Mouse (Mus musculus) heart, embryonic 11.5 days (tissue): ENCODE results near the gene Eif3c. TPM values are rescaled to one million over a fixed set of nuclear protein-coding genes. Genes with fewer than 3 reads are reported as not detected.

ENCODE experiments used
- ATAC-seq: fragments of 200-750 bp; cut with Nextera tagmentation; replicated peaks from 2 replicates; pipeline ENCODE4 v1.8.0; 2017; ENCODE audit warnings: moderate library complexity; ENCODE audit not compliant: insufficient number of reproducible peaks, low FRiP score, low TSS enrichment
- H3K27ac ChIP-seq: fragments of 300-500 bp; sonication (generic); 2 replicates; pipeline ENCODE4 v1.5.1; 2014; ENCODE audit warnings: mild to moderate bottlenecking, low read depth, low read length
- H3K27me3 ChIP-seq: fragments of 300-500 bp; sonication (generic); 2 replicates; pipeline ENCODE4 v1.6.1; 2014; ENCODE audit warnings: mild to moderate bottlenecking, low read length, mixed read lengths; ENCODE audit not compliant: control insufficient read depth, insufficient read depth
- H3K36me3 ChIP-seq: fragments of 300-500 bp; sonication (generic); 2 replicates; pipeline ENCODE4 v1.6.1; 2014; ENCODE audit warnings: mild to moderate bottlenecking, low read length, moderate library complexity, mixed read lengths; ENCODE audit not compliant: control insufficient read depth, insufficient read depth
- H3K4me1 ChIP-seq: fragments of 300-500 bp; sonication (generic); 2 replicates; pipeline ENCODE4 v1.6.1; 2014; ENCODE audit warnings: low read length; ENCODE audit not compliant: control insufficient read depth, insufficient read depth
- H3K4me2 ChIP-seq: fragments of 300-500 bp; sonication (generic); 2 replicates; pipeline ENCODE4 v1.6.1; 2014; ENCODE audit warnings: mild to moderate bottlenecking, moderate library complexity
- H3K4me3 ChIP-seq: fragments of 300-500 bp; sonication (generic); 2 replicates; pipeline ENCODE4 v1.5.1; 2014; ENCODE audit warnings: low read depth, low read length
- H3K9ac ChIP-seq: fragments of 300-500 bp; sonication (generic); 2 replicates; pipeline ENCODE4 v1.6.1; 2014; ENCODE audit warnings: mild to moderate bottlenecking, low read depth, low read length, moderate library complexity
- H3K9me3 ChIP-seq: fragments of 300-500 bp; sonication (generic); replicated peaks from 2 replicates; pipeline ENCODE4 v1.6.1; 2016; ENCODE audit warnings: low read length; ENCODE audit not compliant: control insufficient read depth
- WGBS: fragments of 180-500 bp; shearing (Covaris S2); extraction: QIAGEN DNeasy Blood & Tissue Kit; methylation state at CpG from one replicate; pipeline ENCODE4 v1.1.7; 2014; ENCODE audit not compliant: insufficient replicate concordance; 5-methylcytosine and 5-hydroxymethylcytosine counted together
- polyA plus RNA-seq: library from polyadenylated mRNA; unstranded; fragments of >200 nt; fragmentation: Nextera tagmentation; extraction: Ambion mirVana; gene quantifications from 2 replicates; pipeline ENCODE4 v1.2.1, GENCODE M21; 2014

Eif3c gene
- 129 and 133 TPM in 2 replicates for polyA plus RNA-seq

GRCm38 (mm10) chr7:126566094-126566765 lies at the start of gene Eif3c:
Eif3c (minus strand) TSS chr7:126566411.
- Histone ChIP-seq H3K9ac (peak within 1 kb of the TSS; percentile 85), H3K36me3 (peaks cover 22% of the 10 kb centered on the region), H3K9me3 (no peaks in the 10 kb centered on the region), H3K4me2 (peak within 1 kb of the TSS; percentile 76), H3K4me1 (0 out of 2 replicates have a peak, but pooled peaks cover 2% of the 10 kb centered on the region), H3K27me3 (no peaks in the 10 kb centered on the region), H3K27ac (peak within 1 kb of the TSS; percentile 74), H3K4me3 (peak within 1 kb of the TSS; percentile 97)
- under 1% methylated on average over 44 of the region's 46 CpGs for WGBS
- ATAC-seq = peak; percentile 90

- Histone ChIP-seq H3K4me2 (no peak overlapping the region), H3K9ac (no peak overlapping the region), H3K36me3 (no peaks in the 10 kb centered on the region), H3K4me3 (no peak overlapping the region), H3K27ac (no peak overlapping the region), H3K9me3 (no peaks in the 10 kb centered on the region), H3K27me3 (no peaks in the 10 kb centered on the region), H3K4me1 (no peaks in the 10 kb centered on the region)
- ATAC-seq = no peak
- WGBS = 66% methylated on average over 3 of the region's 3 CpGs
Measured at GRCm38 (mm10) chr7:126612736-126613135, 46.5 kb upstream of the Eif3c start.

GRCm38 (mm10) chr7:126607796-126608195 lies 41.6 kb upstream of the Eif3c start:
- ATAC-seq = no peak
- 81% methylated on average over 5 of the region's 5 CpGs for WGBS

GRCm38 (mm10) chr7:126607064-126607463 lies 40.9 kb upstream of the Eif3c start:
- no peaks in the 10 kb centered on the region for H3K9me3 ChIP-seq
- WGBS = 76% methylated on average over 3 of the region's 3 CpGs
- ATAC-seq = no peak

More at GRCm38 (mm10) chr7:126607796-126608195, 41.6 kb upstream of the Eif3c start:
- Histone ChIP-seq H3K27me3 (no peaks in the 10 kb centered on the region), H3K9ac (no peak overlapping the region), H3K9me3 (no peaks in the 10 kb centered on the region), H3K4me3 (no peak overlapping the region), H3K4me1 (no peaks in the 10 kb centered on the region), H3K27ac (no peak overlapping the region), H3K36me3 (no peaks in the 10 kb centered on the region), H3K4me2 (no peak overlapping the region)

DNA sequence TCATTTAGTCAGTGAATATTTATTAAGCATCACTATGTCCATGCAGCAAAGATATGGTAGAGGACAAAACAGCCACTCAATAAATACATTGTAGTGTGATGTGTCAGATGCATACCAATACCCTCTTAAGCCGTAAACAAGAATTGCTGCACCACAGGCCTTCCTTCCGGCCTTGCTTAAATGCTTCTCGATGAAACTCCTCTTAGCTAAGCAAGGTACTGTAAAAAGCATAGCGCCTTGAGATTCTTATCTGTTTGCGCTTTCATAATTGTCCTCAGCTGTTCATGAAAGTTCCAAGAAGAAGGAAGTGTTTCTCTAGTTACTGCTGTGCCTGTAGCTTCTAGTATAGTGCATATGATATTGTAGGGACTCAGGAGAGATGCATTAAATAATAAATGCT lies 40.4 kb upstream of the Eif3c start:
- no peak overlapping the region for H3K4me3 ChIP-seq
- no peaks in the 10 kb centered on the region for H3K36me3 ChIP-seq
- H3K9me3 ChIP-seq = no peaks in the 10 kb centered on the region
- H3K9ac ChIP-seq = no peak overlapping the region
- H3K27me3 ChIP-seq = no peaks in the 10 kb centered on the region
- ATAC-seq = no peak
- H3K27ac ChIP-seq = no peak overlapping the region
- no peak overlapping the region for H3K4me2 ChIP-seq
- WGBS = 88% methylated on average over 5 of the region's 5 CpGs
- H3K4me1 ChIP-seq = no peaks in the 10 kb centered on the region

More at GRCm38 (mm10) chr7:126607064-126607463, 40.9 kb upstream of the Eif3c start:
- no peak overlapping the region for H3K27ac ChIP-seq
- H3K4me2 ChIP-seq = no peak overlapping the region
- H3K4me3 ChIP-seq = no peak overlapping the region
- no peaks in the 10 kb centered on the region for H3K36me3 ChIP-seq
- H3K27me3 ChIP-seq = no peaks in the 10 kb centered on the region
- H3K9ac ChIP-seq = no peak overlapping the region
- no peaks in the 10 kb centered on the region for H3K4me1 ChIP-seq

DNA sequence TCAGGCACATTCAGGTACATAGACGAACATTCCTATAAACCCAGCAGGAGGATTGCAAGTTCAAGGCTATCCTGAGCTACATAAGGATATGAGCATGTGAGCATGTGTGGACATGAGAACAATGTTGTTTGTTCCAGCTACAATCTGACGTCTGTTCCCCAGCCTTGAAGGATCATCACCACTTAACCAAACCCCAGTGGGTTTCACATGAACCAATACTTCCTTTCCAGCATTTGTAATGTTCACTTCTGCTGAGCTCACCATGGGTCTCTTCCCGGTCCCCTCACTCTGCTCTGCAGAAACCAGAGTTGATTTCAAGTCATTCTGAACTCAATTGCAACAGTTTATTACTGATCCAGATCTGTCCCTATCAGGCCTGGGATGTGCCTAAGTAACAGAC lies 36.4 kb upstream of the Eif3c start:
- H3K4me3 ChIP-seq = no peak overlapping the region
- H3K9me3 ChIP-seq = no peaks in the 10 kb centered on the region
- no peak overlapping the region for H3K27ac ChIP-seq
- H3K4me2 ChIP-seq = no peak overlapping the region
- no peaks in the 10 kb centered on the region for H3K36me3 ChIP-seq
- WGBS = 71% methylated on average over 3 of the region's 3 CpGs
- H3K9ac ChIP-seq = no peak overlapping the region
- H3K4me1 ChIP-seq = no peaks in the 10 kb centered on the region
- no peak for ATAC-seq
- H3K27me3 ChIP-seq = no peaks in the 10 kb centered on the region

- no peaks in the 10 kb centered on the region for H3K9me3 ChIP-seq
- WGBS = 39% methylated on average over 5 of the region's 5 CpGs
- no peak overlapping the region for H3K4me3 ChIP-seq
- H3K27ac ChIP-seq = no peak overlapping the region
- no peaks in the 10 kb centered on the region for H3K36me3 ChIP-seq
- ATAC-seq = no peak
- H3K9ac ChIP-seq = no peak overlapping the region
- no peak overlapping the region for H3K4me2 ChIP-seq
- no peaks in the 10 kb centered on the region for H3K27me3 ChIP-seq
- H3K4me1 ChIP-seq = no peaks in the 10 kb centered on the region
Measured at GRCm38 (mm10) chr7:126601896-126602295, 35.7 kb upstream of the Eif3c start.

GRCm38 (mm10) chr7:126598919-126599318 lies 32.7 kb upstream of the Eif3c start:
- Histone ChIP-seq H3K27me3 (no peaks in the 10 kb centered on the region), H3K4me2 (no peak overlapping the region), H3K4me1 (no peaks in the 10 kb centered on the region), H3K4me3 (no peak overlapping the region), H3K36me3 (no peaks in the 10 kb centered on the region), H3K27ac (no peak overlapping the region), H3K9ac (no peak overlapping the region), H3K9me3 (no peaks in the 10 kb centered on the region)
- 67% methylated on average over 6 of the region's 6 CpGs for WGBS
- ATAC-seq = no peak

- WGBS = 51% methylated on average over 6 of the region's 6 CpGs
- H3K4me2 ChIP-seq = no peak overlapping the region
- ATAC-seq = no peak
- no peaks in the 10 kb centered on the region for H3K36me3 ChIP-seq
- H3K9me3 ChIP-seq = no peaks in the 10 kb centered on the region
- no peak overlapping the region for H3K4me3 ChIP-seq
- H3K27me3 ChIP-seq = peaks cover 6% of the 10 kb centered on the region
- no peak overlapping the region for H3K9ac ChIP-seq
- H3K27ac ChIP-seq = no peak overlapping the region
- H3K4me1 ChIP-seq = no peaks in the 10 kb centered on the region
Measured at GRCm38 (mm10) chr7:126596414-126596813, 30.2 kb upstream of the Eif3c start.
